Mouse (Mus musculus): ENCODE measurements around the gene Nhsl1. TPM values are rescaled to one million over a fixed set of nuclear protein-coding genes. Genes with fewer than 3 reads are reported as not detected.

The Nhsl1 gene
- polyA plus RNA-seq, 1 experiment: not detected

- no peak for TF ChIP-seq GATA1 (IDR thresholded peaks at IDR 0.05; ENCODE audit: low read length)
Observed at GRCm38 (mm10) chr10:18445603-18446358, 127.0 kb downstream of the Nhsl1 start.

GRCm38 (mm10) chr10:18446359-18446820 is 127.6 kb downstream of the Nhsl1 start:
- TF ChIP-seq GATA1 (IDR thresholded peaks at IDR 0.05; ENCODE audit: low read length): no peak

GRCm38 (mm10) chr10:18447299-18447698 is 128.5 kb downstream of the Nhsl1 start:
- no peak for TF ChIP-seq GATA1 (IDR thresholded peaks at IDR 0.05; ENCODE audit: low read length)

GRCm38 (mm10) chr10:18453380-18453779 is 134.6 kb downstream of the Nhsl1 start:
- no peak for TF ChIP-seq GATA1 (IDR thresholded peaks at IDR 0.05; ENCODE audit: low read length)

GRCm38 (mm10) chr10:18454161-18454560 is 135.4 kb downstream of the Nhsl1 start:
- no peak for TF ChIP-seq GATA1 (IDR thresholded peaks at IDR 0.05; ENCODE audit: low read length)

GRCm38 (mm10) chr10:18455301-18455920 is 136.6 kb downstream of the Nhsl1 start:
- no peak for TF ChIP-seq GATA1 (IDR thresholded peaks at IDR 0.05; ENCODE audit: low read length)

- no peak for TF ChIP-seq GATA1 (IDR thresholded peaks at IDR 0.05; ENCODE audit: low read length)
Observed at GRCm38 (mm10) chr10:18457808-18458475, 139.2 kb downstream of the Nhsl1 start.

- no peak for TF ChIP-seq GATA1 (IDR thresholded peaks at IDR 0.05; ENCODE audit: low read length)
Observed at GRCm38 (mm10) chr10:18461336-18461735, 142.6 kb downstream of the Nhsl1 start.

GRCm38 (mm10) chr10:18463071-18463841 is 144.5 kb downstream of the Nhsl1 start:
- no peak for TF ChIP-seq GATA1 (IDR thresholded peaks at IDR 0.05; ENCODE audit: low read length)

GRCm38 (mm10) chr10:18468396-18468795 is 149.6 kb downstream of the Nhsl1 start:
- TF ChIP-seq GATA1 (IDR thresholded peaks at IDR 0.05; ENCODE audit: low read length): no peak

GRCm38 (mm10) chr10:18469279-18470135 is 150.7 kb downstream of the Nhsl1 start:
- TF ChIP-seq GATA1 (IDR thresholded peaks at IDR 0.05; ENCODE audit: low read length): no peak

GRCm38 (mm10) chr10:18470351-18471060 is 151.7 kb downstream of the Nhsl1 start:
- TF ChIP-seq GATA1 (IDR thresholded peaks at IDR 0.05; ENCODE audit: low read length): no peak

- no peak for TF ChIP-seq GATA1 (IDR thresholded peaks at IDR 0.05; ENCODE audit: low read length)
Observed at GRCm38 (mm10) chr10:18471648-18472047, 152.9 kb downstream of the Nhsl1 start.

GRCm38 (mm10) chr10:18475126-18475525 is 156.3 kb downstream of the Nhsl1 start:
- no peak for TF ChIP-seq GATA1 (IDR thresholded peaks at IDR 0.05; ENCODE audit: low read length)
